Mouse (Mus musculus): ENCODE measurements around the gene Rhpn2. TPM values are rescaled to one million over a fixed set of nuclear protein-coding genes. Genes with fewer than 3 reads are reported as not detected.

Gene Rhpn2
- polyA plus RNA-seq, 1 experiment from 2014 or later, result 3.1 TPM

DNA sequence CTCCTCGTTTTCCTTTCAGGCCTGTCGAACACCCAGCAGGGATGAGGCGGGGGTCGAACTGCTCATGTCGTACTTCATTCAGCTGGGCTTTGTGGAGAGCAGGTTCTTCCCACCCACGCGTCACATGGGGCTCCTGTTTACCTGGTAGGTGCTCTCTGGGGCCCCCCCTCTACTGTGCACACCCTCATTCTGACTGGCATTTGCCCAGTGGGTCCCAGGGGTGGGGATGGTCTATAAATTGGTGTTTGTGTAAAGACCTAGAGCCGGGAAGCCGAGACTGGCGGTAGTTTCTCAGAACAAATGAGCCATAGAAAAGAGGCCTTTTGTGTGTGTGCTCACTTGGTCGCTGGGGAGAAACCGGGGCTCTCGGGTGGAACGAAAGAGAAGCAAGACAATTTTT is 37.1 kb downstream of the Rhpn2 start:
- Histone ChIP-seq H3K9me3 (replicated peaks; ENCODE audit: control insufficient read depth, low read length) (no peaks in the 10 kb centered on the region), H3K4me3 (ENCODE audit: low read depth, low read length) (no peak overlapping the region), H3K36me3 (replicated peaks; ENCODE audit: control insufficient read depth, insufficient read depth, low read depth, low read length) (no peaks in the 10 kb centered on the region), H3K9ac (replicated peaks; ENCODE audit: low read length) (no peak overlapping the region), H3K4me2 (ENCODE audit: low read depth, low read length) (no peak overlapping the region), H3K27me3 (ENCODE audit: control insufficient read depth, insufficient read depth, low read length) (no peaks in the 10 kb centered on the region), H3K4me1 (ENCODE audit: control insufficient read depth, insufficient read depth, low read length) (no peaks in the 10 kb centered on the region), H3K27ac (replicated peaks; ENCODE audit: low read depth, low read length) (no peak overlapping the region)
- no peak; the same call in 1 of the 2 replicates for ATAC-seq (replicated peaks; ENCODE audit: insufficient number of reproducible peaks, low FRiP score, low TSS enrichment, low read depth)
- no peak for DNase-seq (ENCODE audit: low spot score)
- WGBS, result 36% methylated on average over 14 of the region's 14 CpGs

GRCm38 (mm10) chr7:35372483-35373017 is 38.6 kb downstream of the Rhpn2 start:
- 93% methylated on average over 14 of the region's 14 CpGs for WGBS
- no peak overlapping the region for H3K9ac ChIP-seq (replicated peaks; ENCODE audit: low read length)
- no peaks in the 10 kb centered on the region for H3K27me3 ChIP-seq (ENCODE audit: control insufficient read depth, insufficient read depth, low read length)
- no peak overlapping the region for H3K27ac ChIP-seq (replicated peaks; ENCODE audit: low read depth, low read length)
- H3K4me1 ChIP-seq (ENCODE audit: control insufficient read depth, insufficient read depth, low read length), result no peaks in the 10 kb centered on the region
- DNase-seq (ENCODE audit: low spot score), result no peak
- ATAC-seq (replicated peaks; ENCODE audit: insufficient number of reproducible peaks, low FRiP score, low TSS enrichment, low read depth), result no peak
- no peaks in the 10 kb centered on the region for H3K36me3 ChIP-seq (replicated peaks; ENCODE audit: control insufficient read depth, insufficient read depth, low read depth, low read length)
- H3K4me2 ChIP-seq (ENCODE audit: low read depth, low read length), result no peak overlapping the region
- H3K4me3 ChIP-seq (ENCODE audit: low read depth, low read length), result no peak overlapping the region
- no peaks in the 10 kb centered on the region for H3K9me3 ChIP-seq (replicated peaks; ENCODE audit: control insufficient read depth, low read length)

DNA sequence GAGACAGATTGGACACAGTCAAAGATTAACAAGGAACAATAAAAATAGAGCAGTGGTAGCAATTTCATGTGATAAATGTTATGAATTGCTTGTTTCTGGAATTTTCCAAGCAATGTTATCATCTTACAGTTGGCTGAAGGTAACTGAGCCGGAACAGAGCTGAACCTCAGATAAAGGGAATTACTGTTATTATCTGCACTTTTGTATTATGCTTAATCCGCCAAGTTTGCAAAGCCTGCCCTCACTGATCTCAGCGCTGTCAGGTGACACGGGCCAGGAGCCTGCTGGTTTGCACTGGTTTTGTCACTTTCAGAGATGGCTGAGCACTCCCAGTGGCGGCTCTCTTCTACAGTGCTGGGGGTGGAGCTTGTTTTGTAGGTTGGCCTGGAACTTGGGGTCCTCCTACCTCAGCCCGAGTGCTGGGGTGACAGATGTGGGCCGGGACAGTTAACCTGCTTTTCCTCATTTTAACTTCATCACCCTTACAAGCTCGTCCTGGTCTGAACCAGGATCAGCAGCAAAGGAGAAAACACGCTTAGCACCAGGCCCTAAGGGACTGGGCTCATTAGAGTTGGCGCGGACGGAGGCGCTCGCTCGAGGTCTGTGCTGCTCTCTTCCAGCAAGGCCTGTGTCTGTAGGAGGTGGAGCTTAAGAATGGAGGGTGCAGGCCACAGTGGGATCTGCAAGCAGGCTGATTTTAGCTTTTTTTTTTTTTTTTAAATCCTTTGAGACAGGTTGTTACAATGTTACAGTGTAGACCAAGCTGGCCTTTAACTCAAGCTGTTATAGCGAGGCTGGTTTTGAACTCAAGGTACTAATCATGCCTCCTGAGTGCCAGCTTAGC is 39.4 kb downstream of the Rhpn2 start:
- no peak overlapping the region for H3K9ac ChIP-seq (replicated peaks; ENCODE audit: low read length)
- H3K9me3 ChIP-seq (replicated peaks; ENCODE audit: control insufficient read depth, low read length), result no peaks in the 10 kb centered on the region
- no peaks in the 10 kb centered on the region for H3K36me3 ChIP-seq (replicated peaks; ENCODE audit: control insufficient read depth, insufficient read depth, low read depth, low read length)
- H3K27me3 ChIP-seq (ENCODE audit: control insufficient read depth, insufficient read depth, low read length), result no peaks in the 10 kb centered on the region
- H3K4me1 ChIP-seq (ENCODE audit: control insufficient read depth, insufficient read depth, low read length), result no peaks in the 10 kb centered on the region
- ATAC-seq (replicated peaks; ENCODE audit: insufficient number of reproducible peaks, low FRiP score, low TSS enrichment, low read depth) (no peak), DNase-seq (ENCODE audit: low spot score) (no peak)
- H3K27ac ChIP-seq (replicated peaks; ENCODE audit: low read depth, low read length), result no peak overlapping the region
- WGBS, result 67% methylated on average over 16 of the region's 16 CpGs
- H3K4me2 ChIP-seq (ENCODE audit: low read depth, low read length), result no peak overlapping the region
- H3K4me3 ChIP-seq (ENCODE audit: low read depth, low read length), result no peak overlapping the region

DNA sequence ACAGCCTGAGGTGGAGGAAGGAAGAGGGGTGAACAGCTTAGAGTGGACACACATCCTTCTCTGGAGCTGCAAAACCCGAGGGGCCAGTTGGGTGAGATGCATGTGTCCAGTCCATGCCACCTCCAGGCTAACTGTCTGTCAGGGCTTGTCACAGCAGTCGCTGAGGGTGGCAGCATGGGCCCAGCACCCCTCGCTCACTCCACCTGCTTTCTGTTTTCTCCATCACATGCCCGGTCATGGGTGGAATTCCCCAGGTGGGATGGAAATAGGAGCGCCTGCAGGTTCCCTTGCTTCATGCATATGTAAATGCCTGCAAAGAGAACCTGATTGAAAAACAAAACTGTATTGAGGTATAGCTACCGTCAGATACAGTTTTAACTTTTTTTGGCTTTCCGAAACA is 40.3 kb downstream of the Rhpn2 start:
- no peak overlapping the region for H3K27ac ChIP-seq (replicated peaks; ENCODE audit: low read depth, low read length)
- no peak for DNase-seq (ENCODE audit: low spot score)
- WGBS, result 89% methylated on average over 7 of the region's 7 CpGs
- H3K9ac ChIP-seq (replicated peaks; ENCODE audit: low read length), result no peak overlapping the region
- no peaks in the 10 kb centered on the region for H3K9me3 ChIP-seq (replicated peaks; ENCODE audit: control insufficient read depth, low read length)
- no peaks in the 10 kb centered on the region for H3K4me1 ChIP-seq (ENCODE audit: control insufficient read depth, insufficient read depth, low read length)
- H3K36me3 ChIP-seq (replicated peaks; ENCODE audit: control insufficient read depth, insufficient read depth, low read depth, low read length), result no peaks in the 10 kb centered on the region
- H3K27me3 ChIP-seq (ENCODE audit: control insufficient read depth, insufficient read depth, low read length), result no peaks in the 10 kb centered on the region
- no peak overlapping the region for H3K4me3 ChIP-seq (ENCODE audit: low read depth, low read length)
- ATAC-seq (replicated peaks; ENCODE audit: insufficient number of reproducible peaks, low FRiP score, low TSS enrichment, low read depth), result no peak
- H3K4me2 ChIP-seq (ENCODE audit: low read depth, low read length), result no peak overlapping the region

GRCm38 (mm10) chr7:35376623-35377022 is 42.7 kb downstream of the Rhpn2 start:
- Histone ChIP-seq H3K27me3 (ENCODE audit: control insufficient read depth, insufficient read depth, low read length) (no peaks in the 10 kb centered on the region), H3K4me2 (ENCODE audit: low read depth, low read length) (no peak overlapping the region), H3K4me1 (ENCODE audit: control insufficient read depth, insufficient read depth, low read length) (no peaks in the 10 kb centered on the region), H3K9me3 (replicated peaks; ENCODE audit: control insufficient read depth, low read length) (no peaks in the 10 kb centered on the region), H3K27ac (replicated peaks; ENCODE audit: low read depth, low read length) (no peak overlapping the region), H3K9ac (replicated peaks; ENCODE audit: low read length) (no peak overlapping the region), H3K4me3 (ENCODE audit: low read depth, low read length) (no peak overlapping the region), H3K36me3 (replicated peaks; ENCODE audit: control insufficient read depth, insufficient read depth, low read depth, low read length) (no peaks in the 10 kb centered on the region)
- WGBS, result 89% methylated on average over 9 of the region's 9 CpGs
- ATAC-seq (replicated peaks; ENCODE audit: insufficient number of reproducible peaks, low FRiP score, low TSS enrichment, low read depth), result no peak
- no peak for DNase-seq (ENCODE audit: low spot score)

GRCm38 (mm10) chr7:35379492-35380119 is 45.6 kb downstream of the Rhpn2 start:
- Histone ChIP-seq H3K9ac (replicated peaks; ENCODE audit: low read length) (no peak overlapping the region), H3K9me3 (replicated peaks; ENCODE audit: control insufficient read depth, low read length) (no peaks in the 10 kb centered on the region), H3K4me2 (ENCODE audit: low read depth, low read length) (no peak overlapping the region), H3K27ac (replicated peaks; ENCODE audit: low read depth, low read length) (no peak overlapping the region), H3K4me3 (ENCODE audit: low read depth, low read length) (no peak overlapping the region), H3K27me3 (ENCODE audit: control insufficient read depth, insufficient read depth, low read length) (no peaks in the 10 kb centered on the region), H3K36me3 (replicated peaks; ENCODE audit: control insufficient read depth, insufficient read depth, low read depth, low read length) (no peaks in the 10 kb centered on the region), H3K4me1 (ENCODE audit: control insufficient read depth, insufficient read depth, low read length) (no peaks in the 10 kb centered on the region)
- WGBS, result 38% methylated on average over 16 of the region's 16 CpGs
- no peak for DNase-seq (ENCODE audit: low spot score)
- 0 out of 2 replicates have a peak, but pooled peaks have one; percentile 27 for ATAC-seq (replicated peaks; ENCODE audit: insufficient number of reproducible peaks, low FRiP score, low TSS enrichment, low read depth)

- no peak for ATAC-seq (replicated peaks; ENCODE audit: insufficient number of reproducible peaks, low FRiP score, low TSS enrichment, low read depth)
- H3K27ac ChIP-seq (replicated peaks; ENCODE audit: low read depth, low read length), result no peak overlapping the region
- H3K4me1 ChIP-seq (ENCODE audit: control insufficient read depth, insufficient read depth, low read length), result no peaks in the 10 kb centered on the region
- no peak overlapping the region for H3K4me2 ChIP-seq (ENCODE audit: low read depth, low read length)
- H3K9ac ChIP-seq (replicated peaks; ENCODE audit: low read length), result no peak overlapping the region
- H3K9me3 ChIP-seq (replicated peaks; ENCODE audit: control insufficient read depth, low read length), result no peaks in the 10 kb centered on the region
- DNase-seq (ENCODE audit: low spot score), result no peak
- no peaks in the 10 kb centered on the region for H3K36me3 ChIP-seq (replicated peaks; ENCODE audit: control insufficient read depth, insufficient read depth, low read depth, low read length)
- no peaks in the 10 kb centered on the region for H3K27me3 ChIP-seq (ENCODE audit: control insufficient read depth, insufficient read depth, low read length)
- WGBS, result 90% methylated on average over 8 of the region's 8 CpGs
- H3K4me3 ChIP-seq (ENCODE audit: low read depth, low read length), result no peak overlapping the region
Observed at GRCm38 (mm10) chr7:35380351-35380750, 46.4 kb downstream of the Rhpn2 start.

GRCm38 (mm10) chr7:35381861-35382260 is 47.9 kb downstream of the Rhpn2 start:
- H3K9me3 ChIP-seq (replicated peaks; ENCODE audit: control insufficient read depth, low read length), result no peaks in the 10 kb centered on the region
- no peak overlapping the region for H3K4me3 ChIP-seq (ENCODE audit: low read depth, low read length)
- no peak overlapping the region for H3K27ac ChIP-seq (replicated peaks; ENCODE audit: low read depth, low read length)
- no peak overlapping the region for H3K4me2 ChIP-seq (ENCODE audit: low read depth, low read length)
- no peaks in the 10 kb centered on the region for H3K36me3 ChIP-seq (replicated peaks; ENCODE audit: control insufficient read depth, insufficient read depth, low read depth, low read length)
- ATAC-seq (replicated peaks; ENCODE audit: insufficient number of reproducible peaks, low FRiP score, low TSS enrichment, low read depth) (no peak), DNase-seq (ENCODE audit: low spot score) (no peak)
- no peak overlapping the region for H3K9ac ChIP-seq (replicated peaks; ENCODE audit: low read length)
- 34% methylated on average over 16 of the region's 16 CpGs for WGBS
- no peaks in the 10 kb centered on the region for H3K4me1 ChIP-seq (ENCODE audit: control insufficient read depth, insufficient read depth, low read length)
- H3K27me3 ChIP-seq (ENCODE audit: control insufficient read depth, insufficient read depth, low read length), result no peaks in the 10 kb centered on the region
